Mouse (Mus musculus): ENCODE measurements around the gene Arhgef12. TPM values are rescaled to one million over a fixed set of nuclear protein-coding genes. Genes with fewer than 3 reads are reported as not detected.

Arhgef12 gene
- polyA plus RNA-seq (2016; fragmentation: Nextera tagmentation; extraction: Ambion mirVana): 16.1 and 18.5 TPM in 2 replicates

GRCm38 (mm10) chr9:43107187-43107517 is at the start of gene Arhgef12:
Gene Arhgef12, minus strand, starts transcription at chr9:43107239.
- whole genome bisulfite sequencing: 41% methylated on average over 10 of the region's 10 CpGs
- H3K27ac ChIP-seq: peak within 1 kb of the TSS; percentile 89
- no peak for ATAC-seq (ENCODE audit: low FRiP score)

DNA sequence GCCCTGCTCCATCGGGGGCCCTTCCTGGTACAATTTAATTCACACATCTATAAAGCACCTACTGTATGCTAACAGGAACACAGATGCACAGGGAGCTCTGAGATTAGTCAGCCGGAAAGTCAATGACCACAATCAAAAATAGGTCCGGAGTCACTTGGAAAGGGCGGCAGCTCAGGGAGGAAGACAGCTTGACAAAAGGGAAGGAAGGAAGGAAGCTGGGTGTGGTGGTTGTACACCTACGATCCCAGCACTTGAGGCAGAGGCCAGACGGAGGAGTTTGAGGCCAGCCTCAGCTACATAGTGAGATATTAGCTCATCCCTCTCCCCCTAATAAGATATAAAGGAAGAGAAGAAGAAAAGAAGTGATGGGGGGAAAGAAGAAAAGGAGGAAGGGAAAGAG is 48.9 kb upstream of the Arhgef12 start:
- Histone ChIP-seq H3K27ac (no peak overlapping the region), H3K4me1 (no peaks in the 10 kb centered on the region), H3K9ac (no peak overlapping the region), H3K4me3 (no peak overlapping the region), H3K9me3 (replicated peaks) (no peaks in the 10 kb centered on the region), H3K4me2 (replicated peaks) (no peak overlapping the region), H3K27me3 (no peaks in the 10 kb centered on the region), H3K36me3 (no peaks in the 10 kb centered on the region)
- WGBS: 81% methylated on average over 6 of the region's 6 CpGs
- no peak for ATAC-seq (ENCODE audit: low FRiP score)

More at GRCm38 (mm10) chr9:43107187-43107517, at the start of gene Arhgef12:
- Histone ChIP-seq H3K4me1 (peaks cover 32% of the 10 kb centered on the region), H3K36me3 (peaks cover 20% of the 10 kb centered on the region), H3K9me3 (replicated peaks) (no peaks in the 10 kb centered on the region), H3K4me3 (peak within 1 kb of the TSS; percentile 74), H3K9ac (peak within 1 kb of the TSS; percentile 94), H3K4me2 (replicated peaks) (peak within 1 kb of the TSS; percentile 93), H3K27me3 (no peaks in the 10 kb centered on the region)

GRCm38 (mm10) chr9:43151779-43152178 is 44.7 kb upstream of the Arhgef12 start:
- no peak for ATAC-seq (ENCODE audit: low FRiP score)
- Histone ChIP-seq H3K4me3 (no peak overlapping the region), H3K4me1 (0 out of 2 replicates have a peak, but pooled peaks cover 3% of the 10 kb centered on the region), H3K9ac (no peak overlapping the region), H3K27me3 (no peaks in the 10 kb centered on the region), H3K36me3 (no peaks in the 10 kb centered on the region), H3K4me2 (replicated peaks) (no peak overlapping the region), H3K27ac (no peak overlapping the region), H3K9me3 (replicated peaks) (no peaks in the 10 kb centered on the region)
- WGBS: 91% methylated on average over 6 of the region's 6 CpGs

DNA sequence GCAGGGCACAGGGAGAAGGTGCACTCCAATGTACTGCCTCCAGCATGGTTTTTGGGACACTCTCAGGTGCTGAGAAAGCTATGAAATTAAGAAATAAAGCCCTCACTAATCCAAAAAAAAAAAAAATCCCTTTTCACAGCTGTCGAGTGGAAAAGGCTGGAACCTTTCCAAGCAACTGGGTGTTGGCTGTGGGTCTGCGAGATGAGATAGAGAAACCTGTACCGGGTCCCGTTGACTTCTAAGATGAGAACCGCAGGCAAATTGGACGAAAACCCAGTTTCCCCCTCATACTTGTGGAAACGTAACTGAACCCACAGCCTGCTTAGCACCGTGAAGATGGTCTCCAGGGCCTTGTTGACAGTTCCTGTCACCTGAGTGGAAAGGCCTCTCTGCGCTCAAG is 43.9 kb upstream of the Arhgef12 start:
- no peak overlapping the region for H3K27ac ChIP-seq
- H3K4me2 ChIP-seq (replicated peaks): no peak overlapping the region
- no peak overlapping the region for H3K9ac ChIP-seq
- no peaks in the 10 kb centered on the region for H3K9me3 ChIP-seq (replicated peaks)
- H3K36me3 ChIP-seq: no peaks in the 10 kb centered on the region
- ATAC-seq (ENCODE audit: low FRiP score): no peak
- 0 out of 2 replicates have a peak, but pooled peaks cover 3% of the 10 kb centered on the region for H3K4me1 ChIP-seq
- no peak overlapping the region for H3K4me3 ChIP-seq
- 82% methylated on average over 9 of the region's 9 CpGs for WGBS
- no peaks in the 10 kb centered on the region for H3K27me3 ChIP-seq

DNA sequence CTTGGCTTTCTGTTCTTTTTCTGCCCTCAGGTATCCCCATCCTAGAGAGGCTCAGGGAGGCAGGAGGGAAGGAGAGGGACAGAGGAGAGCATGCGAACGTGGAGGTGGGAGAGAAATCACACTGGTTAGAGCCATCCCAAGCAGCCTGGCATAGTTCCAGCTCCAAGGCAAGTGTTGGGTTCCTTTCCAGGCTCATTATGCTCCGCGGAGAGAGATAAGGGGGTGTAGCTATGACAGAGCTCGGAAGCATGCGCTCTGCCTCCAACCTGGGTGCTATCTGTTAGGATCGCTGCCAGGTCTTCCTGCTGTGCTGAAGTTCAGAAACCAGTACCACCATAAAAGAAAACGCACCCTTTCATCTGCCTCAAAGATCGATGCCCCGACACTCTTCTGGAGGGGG is 43.0 kb upstream of the Arhgef12 start:
- H3K4me3 ChIP-seq: no peak overlapping the region
- H3K4me2 ChIP-seq (replicated peaks): no peak overlapping the region
- no peak for ATAC-seq (ENCODE audit: low FRiP score)
- H3K9me3 ChIP-seq (replicated peaks): no peaks in the 10 kb centered on the region
- 0 out of 2 replicates have a peak, but pooled peaks cover 3% of the 10 kb centered on the region for H3K4me1 ChIP-seq
- H3K9ac ChIP-seq: no peak overlapping the region
- WGBS: 69% methylated on average over 10 of the region's 10 CpGs
- H3K27me3 ChIP-seq: no peaks in the 10 kb centered on the region
- H3K27ac ChIP-seq: no peak overlapping the region
- H3K36me3 ChIP-seq: no peaks in the 10 kb centered on the region

DNA sequence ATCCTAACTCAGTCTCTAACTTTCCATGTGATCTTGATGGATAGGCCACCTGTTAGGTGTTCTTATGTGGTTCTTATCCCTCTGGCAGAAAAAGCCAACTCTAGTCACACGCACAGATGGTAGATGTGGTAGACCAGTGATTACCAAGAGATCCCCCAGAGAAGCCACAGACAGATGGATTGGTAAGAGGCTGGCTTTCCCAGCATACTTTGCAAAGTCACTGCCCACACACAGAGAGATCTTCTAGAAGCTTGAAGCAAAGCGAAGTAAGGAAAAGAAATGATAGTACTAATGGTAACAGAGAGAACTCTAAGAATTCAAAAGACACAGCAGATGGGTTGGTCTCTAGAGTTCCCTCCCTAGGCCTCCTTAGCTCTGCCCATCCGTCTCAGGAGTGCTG is 42.5 kb upstream of the Arhgef12 start:
- no peak overlapping the region for H3K9ac ChIP-seq
- H3K4me3 ChIP-seq: no peak overlapping the region
- ATAC-seq (ENCODE audit: low FRiP score): no peak
- H3K9me3 ChIP-seq (replicated peaks): no peaks in the 10 kb centered on the region
- 79% methylated on average over 3 of the region's 3 CpGs for WGBS
- H3K27ac ChIP-seq: no peak overlapping the region
- no peak overlapping the region for H3K4me2 ChIP-seq (replicated peaks)
- no peaks in the 10 kb centered on the region for H3K36me3 ChIP-seq
- H3K27me3 ChIP-seq: no peaks in the 10 kb centered on the region
- H3K4me1 ChIP-seq: 0 out of 2 replicates have a peak, but pooled peaks cover 3% of the 10 kb centered on the region

GRCm38 (mm10) chr9:43145196-43145595 is 38.2 kb upstream of the Arhgef12 start:
- no peak overlapping the region for H3K9ac ChIP-seq
- ATAC-seq (ENCODE audit: low FRiP score): no peak
- WGBS: 84% methylated on average over 4 of the region's 4 CpGs
- no peaks in the 10 kb centered on the region for H3K36me3 ChIP-seq
- H3K9me3 ChIP-seq (replicated peaks): no peaks in the 10 kb centered on the region
- H3K27ac ChIP-seq: no peak overlapping the region
- H3K4me3 ChIP-seq: no peak overlapping the region
- H3K27me3 ChIP-seq: peaks cover 3% of the 10 kb centered on the region; the same call in 1 of the 2 replicates
- 0 out of 2 replicates have a peak, but pooled peaks cover 3% of the 10 kb centered on the region for H3K4me1 ChIP-seq
- H3K4me2 ChIP-seq (replicated peaks): no peak overlapping the region

- Histone ChIP-seq H3K4me1 (no peaks in the 10 kb centered on the region), H3K36me3 (no peaks in the 10 kb centered on the region), H3K9me3 (replicated peaks) (no peaks in the 10 kb centered on the region), H3K9ac (no peak overlapping the region), H3K27ac (no peak overlapping the region), H3K4me2 (replicated peaks) (no peak overlapping the region), H3K4me3 (no peak overlapping the region), H3K27me3 (peaks cover 3% of the 10 kb centered on the region; the same call in 1 of the 2 replicates)
- WGBS: 75% methylated on average over 12 of the region's 12 CpGs
- no peak for ATAC-seq (ENCODE audit: low FRiP score)
Measured at GRCm38 (mm10) chr9:43144206-43144810, 37.3 kb upstream of the Arhgef12 start.

DNA sequence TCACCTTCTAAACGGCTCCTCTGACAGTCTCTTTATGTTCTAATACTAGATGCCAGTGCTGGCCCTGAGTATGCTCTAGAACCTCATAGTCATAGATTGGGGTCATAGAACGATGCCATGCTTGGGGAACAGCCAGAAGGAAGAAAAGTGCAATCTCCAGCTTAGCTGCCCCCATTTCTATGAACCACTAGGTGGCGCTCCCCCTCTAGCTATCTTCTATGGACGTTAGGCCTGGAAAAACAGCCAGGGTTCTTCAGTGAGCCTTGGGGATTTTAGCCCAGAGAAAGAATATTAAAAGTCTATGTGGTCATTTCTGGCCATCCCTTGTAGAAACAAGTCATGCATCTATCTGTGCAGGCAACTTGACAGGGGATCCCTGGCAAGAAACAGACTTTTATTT is 34.8 kb upstream of the Arhgef12 start:
- WGBS: 13% methylated on average over 4 of the region's 4 CpGs
- Histone ChIP-seq H3K4me2 (replicated peaks) (no peak overlapping the region), H3K9ac (no peak overlapping the region), H3K27me3 (peaks cover 3% of the 10 kb centered on the region; the same call in 1 of the 2 replicates), H3K4me1 (no peaks in the 10 kb centered on the region), H3K9me3 (replicated peaks) (no peaks in the 10 kb centered on the region), H3K27ac (no peak overlapping the region), H3K36me3 (no peaks in the 10 kb centered on the region), H3K4me3 (no peak overlapping the region)
- no peak for ATAC-seq (ENCODE audit: low FRiP score)

GRCm38 (mm10) chr9:43133525-43133924 is 26.5 kb upstream of the Arhgef12 start:
- H3K9me3 ChIP-seq (replicated peaks): no peaks in the 10 kb centered on the region
- H3K36me3 ChIP-seq: no peaks in the 10 kb centered on the region
- ATAC-seq (ENCODE audit: low FRiP score): no peak
- 83% methylated on average over 3 of the region's 3 CpGs for WGBS
- no peak overlapping the region for H3K9ac ChIP-seq
- H3K4me2 ChIP-seq (replicated peaks): no peak overlapping the region
- H3K27ac ChIP-seq: no peak overlapping the region
- no peaks in the 10 kb centered on the region for H3K4me1 ChIP-seq
- no peaks in the 10 kb centered on the region for H3K27me3 ChIP-seq
- no peak overlapping the region for H3K4me3 ChIP-seq

GRCm38 (mm10) chr9:43132380-43132779 is 25.3 kb upstream of the Arhgef12 start:
- Histone ChIP-seq H3K27ac (no peak overlapping the region), H3K4me3 (no peak overlapping the region), H3K9me3 (replicated peaks) (no peaks in the 10 kb centered on the region), H3K4me1 (no peaks in the 10 kb centered on the region), H3K4me2 (replicated peaks) (no peak overlapping the region), H3K36me3 (no peaks in the 10 kb centered on the region), H3K27me3 (no peaks in the 10 kb centered on the region), H3K9ac (no peak overlapping the region)
- no peak for ATAC-seq (ENCODE audit: low FRiP score)
- 29% methylated on average over 4 of the region's 4 CpGs for WGBS

- Histone ChIP-seq H3K27me3 (no peaks in the 10 kb centered on the region), H3K4me1 (no peaks in the 10 kb centered on the region), H3K9me3 (replicated peaks) (no peaks in the 10 kb centered on the region), H3K9ac (no peak overlapping the region), H3K27ac (no peak overlapping the region), H3K36me3 (no peaks in the 10 kb centered on the region), H3K4me3 (no peak overlapping the region), H3K4me2 (replicated peaks) (no peak overlapping the region)
- no peak for ATAC-seq (ENCODE audit: low FRiP score)
- WGBS: 71% methylated on average over 5 of the region's 5 CpGs
Measured at GRCm38 (mm10) chr9:43131940-43132339, 24.9 kb upstream of the Arhgef12 start.

DNA sequence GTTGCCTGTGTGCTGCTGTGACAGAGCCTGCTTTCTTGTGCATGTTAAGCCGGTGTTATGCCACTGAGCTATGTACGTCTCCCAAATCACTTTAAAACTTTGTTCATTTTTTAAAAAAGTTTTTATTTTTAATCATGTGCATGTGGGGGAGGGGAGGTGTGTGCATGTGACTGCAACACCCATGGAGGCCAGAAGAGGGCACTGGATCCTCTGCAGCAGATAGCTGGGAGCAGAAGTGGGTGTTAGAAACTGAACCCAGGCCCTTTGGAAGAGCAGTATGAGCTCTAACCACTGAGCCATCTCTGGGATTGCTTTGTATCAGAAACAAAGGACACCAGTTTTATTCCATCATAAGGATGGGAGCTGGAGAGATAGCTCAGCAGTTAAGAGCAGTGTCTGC is 23.6 kb upstream of the Arhgef12 start:
- WGBS: 97% methylated on average over 2 of the region's 2 CpGs
- H3K27me3 ChIP-seq: no peaks in the 10 kb centered on the region
- H3K4me2 ChIP-seq (replicated peaks): no peak overlapping the region
- H3K36me3 ChIP-seq: no peaks in the 10 kb centered on the region
- no peaks in the 10 kb centered on the region for H3K9me3 ChIP-seq (replicated peaks)
- H3K4me1 ChIP-seq: no peaks in the 10 kb centered on the region
- H3K4me3 ChIP-seq: no peak overlapping the region
- H3K9ac ChIP-seq: no peak overlapping the region
- no peak overlapping the region for H3K27ac ChIP-seq
- no peak for ATAC-seq (ENCODE audit: low FRiP score)

Data from hindbrain, embryonic 12.5 days (tissue).